Mouse (Mus musculus) layer of hippocampus, adult 9-10 months (tissue): Measurements from ENCODE around the gene Slc24a2.

ENCODE experiments used
- DNase-seq: peaks from one replicate; pipeline ENCODE4 v3.0.0; 2022; ENCODE audit warnings: low spot score

Slc24a2 gene

DNA sequence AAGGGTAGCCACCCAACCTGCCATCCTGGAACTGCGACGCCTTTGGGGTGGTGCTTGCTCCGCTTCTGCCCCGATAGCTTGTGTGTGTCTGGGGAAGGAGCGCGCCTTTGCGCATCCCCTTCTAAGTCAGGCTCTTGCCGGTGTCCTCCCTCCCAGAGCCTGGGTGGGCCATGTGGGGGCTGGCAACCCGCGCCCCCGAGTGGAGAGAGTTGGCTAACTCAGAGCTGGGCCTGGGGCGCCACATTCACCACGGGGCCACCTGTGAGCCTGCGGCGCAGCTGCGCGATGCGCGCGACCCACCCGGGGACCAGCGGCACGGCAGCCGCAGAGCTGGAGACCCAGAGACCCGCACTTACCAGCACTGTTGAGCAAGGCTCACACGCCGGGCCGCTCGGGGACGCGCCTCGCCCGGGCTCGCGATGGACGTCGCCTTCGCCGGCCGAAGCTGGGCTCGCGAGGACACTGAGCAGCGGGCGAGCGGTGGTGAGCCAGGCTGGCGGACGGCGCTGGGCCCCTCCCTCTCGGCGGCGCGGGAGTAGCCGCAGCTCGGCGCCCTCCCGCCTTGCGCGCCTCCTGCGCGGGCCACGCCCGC lies at the start of gene Slc24a2:
TSS of gene Slc24a2 (minus strand) at position 518 of the 592 bp plus-strand sequence.
- DNase-seq = no peak

DNA sequence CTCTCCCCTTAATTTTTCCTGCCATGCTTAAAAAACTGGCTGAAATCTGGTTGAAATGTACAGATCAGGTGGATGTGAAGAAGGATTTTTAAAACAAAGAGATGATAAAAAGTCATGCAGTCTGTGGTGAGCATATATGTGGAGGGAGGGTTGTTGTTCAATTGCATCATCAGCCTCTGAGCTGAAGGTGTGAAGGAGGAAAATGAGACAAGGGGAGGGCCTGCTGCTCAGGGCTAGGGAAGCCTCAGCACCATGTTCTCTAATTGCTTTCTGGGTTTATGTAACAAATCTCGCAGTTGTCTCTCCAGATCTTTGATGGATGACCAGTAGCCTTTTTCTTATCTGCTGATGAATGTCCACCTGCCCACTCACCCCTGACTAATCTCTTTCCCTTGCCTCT lies 44.5 kb upstream of the Slc24a2 start:
- no peak for DNase-seq

DNA sequence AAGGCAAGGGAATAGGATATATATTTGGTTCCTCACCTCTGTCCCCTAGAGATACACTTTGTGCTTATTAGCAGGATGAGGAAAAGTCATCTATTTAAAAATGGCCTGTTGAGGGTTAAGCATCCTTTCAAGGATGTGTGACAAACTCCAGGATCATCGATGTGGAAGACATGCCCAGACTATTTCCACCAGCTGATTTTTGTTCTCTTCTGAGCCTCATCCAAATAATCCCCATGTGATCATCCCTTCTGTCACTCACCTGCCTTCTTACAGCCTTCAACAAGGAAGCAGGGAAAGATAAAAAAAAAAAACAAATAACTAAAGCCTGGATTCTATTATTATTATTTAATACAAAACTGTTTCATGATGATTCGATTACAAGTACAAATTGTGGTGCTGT lies 44.0 kb upstream of the Slc24a2 start:
- no peak for DNase-seq

DNA sequence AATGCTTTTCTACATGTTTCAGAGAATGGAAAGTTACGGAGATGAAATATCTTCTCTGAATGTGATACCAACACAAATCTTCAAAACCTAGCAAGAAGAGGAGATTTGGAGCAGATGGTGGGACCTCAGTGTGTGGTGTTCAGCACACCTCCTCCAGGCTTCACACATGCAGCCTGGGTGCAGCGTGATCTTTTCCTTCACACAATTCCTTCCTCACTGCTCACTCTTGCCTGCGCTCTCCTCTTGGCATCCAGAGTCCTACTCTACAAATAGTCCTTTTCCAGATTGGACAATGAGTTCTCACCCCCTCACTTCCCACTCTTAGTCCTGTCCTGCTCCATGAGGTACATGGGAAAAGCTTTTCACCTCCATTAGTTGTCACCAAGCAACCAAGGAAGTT lies 43.2 kb upstream of the Slc24a2 start:
- no peak for DNase-seq

DNA sequence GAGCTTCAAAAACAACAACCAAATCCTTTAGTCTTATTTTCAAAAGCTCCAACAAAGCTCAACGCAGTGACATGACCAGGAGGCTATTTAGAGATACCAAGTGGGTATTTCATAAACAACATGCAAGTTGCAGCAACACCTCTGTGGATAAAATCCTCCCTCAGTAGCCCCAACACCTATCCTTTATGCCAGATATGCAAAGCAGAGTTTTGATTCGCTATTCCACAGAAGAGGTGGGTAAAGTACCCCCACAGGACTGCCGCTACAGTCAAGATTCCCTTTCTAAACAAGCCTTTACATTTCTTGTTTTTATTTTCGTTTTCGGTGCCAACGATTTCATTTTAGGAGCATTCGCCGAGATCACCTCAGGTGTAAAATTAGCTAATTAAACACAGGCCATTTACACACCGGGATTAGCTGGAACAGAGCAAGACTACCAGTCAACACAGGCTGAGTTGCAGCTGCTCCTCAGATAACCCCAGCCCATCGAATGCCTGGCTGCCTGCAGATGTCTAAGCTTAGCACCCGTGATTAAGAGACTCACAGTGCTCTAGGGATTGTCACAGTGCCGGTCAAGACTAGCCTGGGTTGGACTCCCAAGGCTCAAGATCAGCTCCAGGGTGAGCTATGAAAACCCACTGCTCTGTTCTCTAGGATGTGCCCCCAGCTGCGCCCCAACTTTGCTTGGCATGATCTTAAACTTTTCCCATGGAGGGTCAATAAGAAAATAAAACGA lies 885 bp downstream of the Slc24a2 start:
- no peak for DNase-seq

DNA sequence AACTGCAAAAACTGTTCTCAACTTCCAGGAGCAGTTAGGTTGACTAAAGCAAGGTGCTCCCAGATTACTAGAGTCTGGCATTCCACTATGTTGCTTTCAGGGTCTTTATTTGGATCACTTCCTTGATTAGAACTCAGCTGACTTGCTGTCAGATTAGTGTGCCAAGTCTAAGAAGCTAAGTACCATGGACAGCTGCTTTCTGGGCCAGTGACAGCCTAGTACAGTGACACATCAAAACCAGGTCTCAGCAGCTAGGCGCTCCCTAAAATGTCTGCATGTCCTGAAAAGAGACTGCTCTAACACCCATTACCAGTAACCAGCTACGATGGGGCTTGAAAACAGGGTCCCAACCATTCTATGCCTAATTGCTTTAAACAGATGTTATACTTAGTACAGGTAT lies 8.7 kb downstream of the Slc24a2 start:
- no peak for DNase-seq

DNA sequence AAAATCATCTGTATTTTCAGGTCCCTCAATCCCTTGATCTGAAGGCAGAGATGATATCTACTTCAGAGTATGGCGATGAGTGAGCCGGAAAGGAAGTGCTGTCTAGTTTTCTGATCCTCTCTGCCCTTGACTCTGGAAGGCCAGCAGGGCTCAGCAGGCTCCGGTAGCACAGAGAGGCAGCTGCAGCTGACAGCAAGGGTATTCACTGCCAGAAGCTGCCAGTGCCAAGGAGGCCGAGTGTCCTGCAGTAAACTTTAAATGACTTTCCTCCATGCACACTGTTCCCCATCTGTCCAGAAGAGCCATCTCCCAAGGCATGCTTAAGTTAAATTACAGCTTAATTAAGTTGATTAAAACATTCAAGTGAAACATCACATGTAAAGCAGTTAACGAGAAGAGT lies 12.1 kb downstream of the Slc24a2 start:
- DNase-seq = no peak

- no peak for DNase-seq
Observed at GRCm38 (mm10) chr4:87211344-87211978, 18.8 kb downstream of the Slc24a2 start.

GRCm38 (mm10) chr4:87210533-87210932 lies 19.7 kb downstream of the Slc24a2 start:
- DNase-seq = peak; percentile 61

DNA sequence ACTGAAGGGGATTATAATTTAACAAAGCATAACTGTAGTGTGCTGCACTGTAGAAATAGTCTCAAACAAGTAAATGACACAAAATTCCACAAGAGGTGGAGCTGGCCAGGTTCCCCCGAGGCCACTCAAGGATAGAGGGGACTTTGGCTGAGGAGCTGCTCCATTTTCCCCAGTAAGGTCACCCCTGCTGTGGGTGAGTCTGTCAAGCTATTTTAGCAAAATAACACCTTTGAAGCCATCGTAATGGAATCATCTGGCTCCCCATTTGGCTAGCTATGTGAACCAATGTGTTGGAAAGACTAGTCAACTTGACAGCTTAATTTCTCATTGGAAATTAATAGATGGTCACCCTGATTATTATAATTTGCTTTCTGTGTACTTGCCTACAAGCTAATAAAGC lies 28.2 kb downstream of the Slc24a2 start:
- DNase-seq = no peak

- DNase-seq = no peak
Observed at GRCm38 (mm10) chr4:87201229-87201628, 29.0 kb downstream of the Slc24a2 start.

DNA sequence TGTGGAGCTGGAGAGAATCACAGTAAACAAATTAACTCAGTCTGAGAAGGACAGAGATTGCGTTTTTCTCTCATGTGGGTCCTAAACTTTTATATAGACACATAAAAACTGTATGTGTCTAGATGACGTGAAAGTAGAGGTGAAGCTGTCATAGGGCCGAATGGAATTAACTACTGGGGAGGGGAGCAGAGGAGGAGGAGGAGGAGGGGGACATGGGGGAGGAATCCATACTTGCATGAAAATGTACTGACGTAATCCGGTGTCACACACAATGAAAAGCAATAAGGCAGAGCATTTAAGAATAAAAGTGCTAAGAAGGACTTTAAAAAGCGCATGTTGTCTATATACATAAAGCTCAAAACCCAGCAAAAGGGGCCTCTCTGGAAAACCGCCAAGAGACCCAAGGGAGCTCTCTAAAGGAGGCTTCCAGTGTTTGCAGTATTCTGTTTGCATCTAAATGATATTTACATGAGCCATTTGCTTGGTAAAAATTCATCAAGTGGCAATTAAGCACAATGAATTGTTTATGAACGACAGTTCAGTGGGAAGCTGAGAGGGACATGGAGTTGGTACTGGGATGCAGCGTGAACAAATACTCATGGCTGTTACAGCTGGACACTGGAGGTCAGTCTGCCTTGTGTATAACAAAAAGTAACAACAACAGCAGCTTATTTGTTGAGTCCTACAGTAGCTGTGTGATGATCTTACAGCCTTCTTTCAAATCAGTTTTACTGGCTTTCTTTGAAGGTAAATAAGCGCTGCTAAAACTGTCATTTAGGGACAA lies 45.9 kb downstream of the Slc24a2 start:
- DNase-seq = no peak

- DNase-seq = no peak
Observed at GRCm38 (mm10) chr4:87177116-87177515, 53.2 kb downstream of the Slc24a2 start.

GRCm38 (mm10) chr4:87163945-87164344 lies 66.3 kb downstream of the Slc24a2 start:
- no peak for DNase-seq

DNA sequence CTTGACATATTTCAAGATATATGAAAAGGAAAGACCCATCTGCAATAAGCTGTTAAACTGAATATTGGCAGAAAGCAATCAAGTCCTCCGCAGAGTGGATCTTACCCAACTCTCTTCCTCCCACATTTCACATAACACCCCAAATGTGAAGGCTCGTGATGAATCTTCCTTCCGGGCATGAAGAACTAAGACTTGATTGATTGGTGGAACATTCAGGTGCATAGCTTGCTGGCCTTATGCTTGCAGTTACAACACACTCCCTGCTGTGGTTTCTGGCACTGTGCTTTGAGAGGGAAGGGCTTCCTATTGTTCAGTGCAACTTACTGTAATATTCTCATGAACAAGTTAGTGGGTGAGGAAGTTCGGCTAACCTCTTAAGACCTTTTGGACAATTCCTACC lies 72.2 kb downstream of the Slc24a2 start:
- no peak for DNase-seq

GRCm38 (mm10) chr4:87151990-87152389 lies 78.3 kb downstream of the Slc24a2 start:
- DNase-seq = no peak

GRCm38 (mm10) chr4:87149584-87149983 lies 80.7 kb downstream of the Slc24a2 start:
- no peak for DNase-seq

GRCm38 (mm10) chr4:87141590-87142365 lies 88.5 kb downstream of the Slc24a2 start:
- peak; percentile 36 for DNase-seq

- no peak for DNase-seq
Observed at GRCm38 (mm10) chr4:87140901-87141300, 89.4 kb downstream of the Slc24a2 start.

DNA sequence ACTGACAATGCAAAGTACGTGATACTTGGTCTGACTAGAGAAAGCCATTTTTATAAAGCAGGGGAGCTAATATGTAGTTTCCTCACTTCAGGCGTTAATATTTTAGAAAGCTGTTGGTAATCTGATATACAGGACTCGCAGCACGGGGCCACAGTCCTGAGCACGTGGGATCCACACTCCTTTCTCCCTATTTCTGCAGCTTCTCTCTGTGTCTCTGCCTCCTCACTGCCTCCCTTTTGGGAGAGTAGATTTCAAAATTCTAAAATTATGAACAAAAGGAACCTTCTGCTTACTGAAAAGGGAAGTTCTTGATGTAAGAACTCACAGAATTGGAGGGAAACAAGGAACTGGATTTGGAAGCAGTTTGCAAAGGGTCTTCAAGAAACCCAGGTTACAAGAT lies 97.8 kb downstream of the Slc24a2 start:
- DNase-seq = no peak

- DNase-seq = no peak
Observed at GRCm38 (mm10) chr4:87126756-87127155, 103.5 kb downstream of the Slc24a2 start.

- DNase-seq = no peak
Observed at GRCm38 (mm10) chr4:87119758-87120157, 110.5 kb downstream of the Slc24a2 start.
